Mouse (Mus musculus) cerebral cortex, adult 2 months (tissue): Measurements from ENCODE around the gene Olfr1352.

Experiments
- WGBS: fragments of 180-500 bp; shearing (Covaris S2); methylation state at CpG from one replicate; pipeline ENCODE4 v1.1.7; 2018; 5-methylcytosine and 5-hydroxymethylcytosine counted together

Olfr1352 gene

DNA sequence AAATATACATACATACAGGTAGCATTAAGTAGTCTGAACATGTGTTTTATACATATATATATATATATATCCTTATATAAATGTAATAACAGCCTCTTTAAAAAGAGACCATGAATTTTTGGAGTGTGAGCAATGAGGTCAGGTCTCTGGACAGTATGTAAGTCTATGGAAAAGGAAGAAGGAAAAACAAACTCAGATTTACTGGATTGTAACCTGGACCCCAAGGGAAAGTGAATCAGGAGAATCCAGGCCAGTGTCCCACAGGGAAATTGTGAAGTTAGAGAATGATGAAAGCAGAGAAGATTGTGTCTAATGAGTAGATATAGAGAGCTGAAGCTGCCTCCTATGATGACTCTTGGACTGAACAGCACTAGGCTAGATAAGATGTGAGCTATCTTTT lies at the start of gene Olfr1352:
TSS of gene Olfr1352 (plus strand) at position 301 of the 400 bp plus-strand sequence.

DNA sequence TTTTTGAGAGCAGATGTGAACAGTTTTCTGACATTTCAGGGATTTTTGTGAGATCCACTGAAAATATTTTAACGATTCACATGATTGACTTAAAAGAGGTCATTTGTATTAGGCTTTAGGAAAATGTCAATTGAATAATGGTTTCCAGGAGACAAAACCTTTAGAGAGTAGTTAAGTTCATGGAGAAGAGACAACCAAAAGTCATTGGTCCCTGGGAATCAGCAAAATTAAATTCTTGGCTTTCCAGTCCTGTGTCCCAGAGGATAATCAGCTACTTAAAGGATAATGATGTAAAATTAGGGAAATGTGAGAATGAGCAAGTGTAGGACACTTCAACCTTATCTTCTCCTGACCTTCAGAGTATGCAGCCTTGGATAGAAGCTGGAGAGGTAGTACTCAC lies 30.5 kb upstream of the Olfr1352 start, which contains the start of gene Olfr8:
TSS of gene Olfr8 (plus strand) at position 301 of the 400 bp plus-strand sequence.
- 91% methylated on average over 1 of the region's 1 CpGs for WGBS

DNA sequence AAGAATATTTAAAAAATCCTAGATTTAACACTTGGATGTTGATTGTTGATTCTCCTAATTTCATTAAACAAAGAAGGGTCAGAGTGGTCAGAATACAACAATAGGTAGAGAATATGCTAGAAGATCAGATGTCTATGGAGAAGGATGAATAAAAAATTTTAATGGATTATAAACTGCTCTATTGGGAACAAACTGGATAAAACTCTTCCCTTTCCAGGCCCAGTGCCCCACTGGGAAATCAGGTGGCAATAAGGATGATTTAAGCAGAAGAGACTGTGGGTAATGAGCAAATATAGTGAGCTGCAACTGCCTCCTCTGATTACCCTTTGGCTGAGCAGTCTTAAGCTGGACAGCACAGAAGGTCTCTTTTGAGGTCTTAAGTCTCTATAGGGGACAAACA lies 17.8 kb upstream of the Olfr1352 start, which contains the start of gene Olfr1353:
TSS of gene Olfr1353 (plus strand) at position 301 of the 400 bp plus-strand sequence.

DNA sequence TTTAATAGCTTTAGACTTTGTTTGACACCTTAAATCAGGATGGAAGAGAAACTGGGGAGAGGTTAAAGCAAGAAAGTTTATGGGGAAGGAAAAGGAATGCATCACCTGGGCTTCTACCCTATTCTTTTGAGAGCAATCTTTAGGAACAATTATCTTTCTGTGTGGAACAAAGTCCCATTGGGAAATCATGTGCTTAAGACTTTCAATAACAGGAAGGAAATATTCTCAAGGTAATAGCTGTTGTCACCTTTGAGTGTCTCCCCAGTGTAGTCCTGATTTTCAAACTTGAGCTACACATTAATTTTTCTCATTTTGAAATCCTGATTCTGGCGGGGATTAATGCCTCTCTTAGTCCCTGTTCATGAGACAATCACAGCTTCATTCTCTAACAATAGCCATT lies 31.3 kb downstream of the Olfr1352 start, which contains the start of gene Olfr1351:
TSS of gene Olfr1351 (plus strand) at position 301 of the 400 bp plus-strand sequence.
- 82% methylated on average over 1 of the region's 1 CpGs for WGBS

DNA sequence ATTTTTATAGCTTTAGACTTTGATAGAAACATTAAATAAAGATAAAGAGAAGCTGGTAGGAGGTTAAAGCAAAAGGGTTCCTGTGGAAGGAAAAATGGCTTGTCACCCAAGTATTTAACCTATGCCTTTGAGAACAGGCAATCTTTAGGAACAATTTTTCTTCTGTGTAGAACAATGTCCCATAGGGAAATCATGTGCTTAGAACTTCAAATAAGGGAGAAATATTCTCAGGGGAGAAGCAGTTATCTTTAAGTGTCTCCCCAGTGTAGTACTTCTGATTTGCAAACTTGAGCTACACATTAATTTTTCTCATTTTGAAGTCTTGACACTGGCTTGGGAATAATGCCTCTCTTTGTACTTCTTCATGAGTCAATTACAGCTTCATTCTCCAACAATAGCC lies 47.6 kb downstream of the Olfr1352 start, which contains the start of gene Olfr57:
TSS of gene Olfr57 (plus strand) at position 301 of the 400 bp plus-strand sequence.

